Mouse (Mus musculus): ENCODE measurements around the gene Tcp10b.
"Not testable (repeated sequence)": the region's sequence is repeated elsewhere in the genome, so short reads cannot be mapped to it uniquely, and the experiment has no call there.

GRCm38 (mm10) chr17:13069227-13069626 lies 8.3 kb downstream of the Tcp10b start:
- not testable (repeated sequence) for TF ChIP-seq CTCF, EP300 (IDR thresholded peaks at IDR 0.05; ENCODE audit: low read depth)
